Mouse (Mus musculus): ENCODE results near the gene Rin3.

The Rin3 gene

DNA sequence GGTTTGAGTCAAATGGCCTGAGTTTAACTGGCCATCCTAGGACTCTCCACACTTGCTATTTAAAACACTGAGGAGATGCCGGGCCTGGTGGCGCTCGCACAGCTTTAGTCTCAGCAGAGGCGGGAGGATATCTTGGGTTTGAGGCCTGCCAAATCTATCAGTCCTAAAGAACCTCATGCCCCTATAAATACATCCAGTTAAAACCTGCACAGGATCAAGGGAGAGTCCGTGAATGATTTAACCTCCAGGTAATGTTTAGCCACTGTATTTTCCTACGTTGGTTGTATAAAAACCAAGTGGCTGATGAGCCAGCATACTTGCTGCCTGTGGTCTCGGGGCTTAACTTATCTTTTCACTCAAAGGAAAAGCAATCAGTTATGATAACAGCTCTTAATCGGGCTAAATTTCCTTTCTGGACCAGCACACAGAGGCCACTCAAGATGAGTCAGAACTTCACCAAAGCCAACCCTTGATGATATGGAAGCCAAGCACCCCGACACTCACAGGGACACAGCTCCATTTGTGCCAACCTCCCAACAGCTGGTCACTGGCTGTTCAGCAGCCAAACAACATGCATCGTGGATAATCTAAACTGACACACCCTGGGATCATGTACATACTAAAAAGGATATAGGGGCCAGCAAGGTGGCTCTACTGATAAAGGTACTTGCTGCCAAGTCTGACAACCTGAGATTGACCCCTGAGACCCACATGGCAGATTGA is 137.5 kb downstream of the Rin3 start:
- intact Hi-C loops (cut with DNase I) = no loop called here

DNA sequence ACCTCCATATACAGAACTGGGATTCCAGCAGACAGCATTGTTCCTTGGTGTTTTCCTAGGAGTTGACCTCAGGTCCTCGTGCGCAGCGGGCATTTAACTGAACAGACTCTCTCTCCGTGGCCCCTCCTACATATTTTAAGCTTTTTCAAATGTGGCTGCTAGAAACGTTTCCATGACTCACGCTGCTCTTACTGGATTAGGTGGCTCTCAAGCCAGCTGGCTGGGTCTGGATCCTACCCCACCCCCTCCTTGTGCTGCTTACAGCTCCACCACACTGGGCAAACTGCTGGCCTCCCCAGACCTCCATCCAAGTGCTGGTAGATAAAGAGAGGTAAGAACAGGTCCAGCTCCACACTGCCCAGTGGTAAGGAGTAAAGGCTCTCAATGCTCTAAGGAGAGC is 139.2 kb downstream of the Rin3 start:
- intact Hi-C loops (cut with DNase I) = no loop called here

DNA sequence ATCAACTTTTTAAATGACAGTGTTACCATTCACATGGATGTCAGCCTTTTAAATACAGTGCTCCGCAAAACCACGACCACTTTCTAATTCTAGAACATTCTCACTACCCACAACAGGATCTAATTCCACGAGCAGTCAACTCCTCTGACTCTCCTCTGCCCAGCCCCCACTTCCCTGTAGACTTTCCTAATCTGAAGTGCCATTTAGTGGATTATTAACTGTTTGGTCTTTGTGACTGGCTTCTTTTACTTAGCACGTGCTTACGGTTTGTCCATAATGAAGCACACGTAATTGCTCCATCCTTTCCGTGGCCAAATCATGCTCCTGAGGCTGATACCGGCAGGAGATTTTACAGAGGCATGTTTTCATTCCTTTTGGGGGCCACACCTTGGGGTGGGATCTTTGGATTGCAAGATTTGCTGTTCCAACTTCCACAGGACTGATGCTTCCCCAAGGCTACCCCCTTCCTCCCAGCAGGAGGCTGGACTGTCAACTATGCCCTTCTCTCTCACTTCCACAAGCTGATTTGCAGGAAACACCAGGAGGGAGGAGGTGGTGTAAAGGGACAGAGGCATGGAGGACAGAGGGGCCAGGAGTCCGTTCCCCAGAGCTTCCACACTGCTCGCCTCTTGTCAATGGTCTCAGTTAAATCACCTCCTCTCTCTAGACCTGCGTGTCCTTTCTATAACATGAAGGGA is 139.9 kb downstream of the Rin3 start:
- intact Hi-C loops (cut with DNase I) = no loop called here

DNA sequence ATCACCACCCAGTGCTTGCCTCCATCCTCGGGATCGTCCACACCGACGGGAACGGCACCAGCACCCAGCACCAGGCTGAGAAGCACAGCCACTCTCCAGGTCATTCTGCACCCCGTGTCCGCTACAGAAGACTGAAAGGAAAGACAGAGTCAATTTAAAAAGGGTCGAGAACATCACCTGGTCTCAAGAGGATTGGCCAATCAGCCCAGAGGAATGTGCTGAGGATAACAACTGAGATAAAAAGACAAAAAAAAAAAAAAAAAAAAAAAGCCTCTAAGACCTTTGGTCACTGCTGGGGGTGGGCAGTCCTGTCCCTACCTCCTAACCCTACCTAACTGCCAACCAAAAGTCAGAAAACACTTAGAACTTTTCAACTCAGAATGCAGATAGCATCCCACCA is 140.8 kb downstream of the Rin3 start:
- intact Hi-C loops (cut with DNase I) = no loop called here

DNA sequence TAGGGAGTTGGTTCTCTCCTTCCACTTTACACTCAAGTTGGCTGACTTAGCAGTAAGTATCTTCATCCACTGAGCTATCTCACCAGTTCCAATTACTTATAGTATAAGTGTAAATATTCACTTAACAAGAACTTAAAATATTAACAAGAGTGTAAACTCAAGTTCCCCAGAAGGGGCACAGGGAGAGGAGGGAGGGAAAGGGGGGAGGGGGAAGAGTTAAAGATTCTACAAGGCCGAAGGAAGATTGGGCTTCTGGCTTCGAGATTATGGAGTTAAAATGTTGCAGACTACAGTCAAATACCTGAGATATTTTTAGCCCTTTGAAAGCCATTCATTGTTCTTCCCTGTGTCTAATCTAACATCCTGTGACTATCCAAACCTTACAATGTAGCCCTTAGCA is 141.6 kb downstream of the Rin3 start:
- intact Hi-C loops (cut with DNase I) = no loop called here

DNA sequence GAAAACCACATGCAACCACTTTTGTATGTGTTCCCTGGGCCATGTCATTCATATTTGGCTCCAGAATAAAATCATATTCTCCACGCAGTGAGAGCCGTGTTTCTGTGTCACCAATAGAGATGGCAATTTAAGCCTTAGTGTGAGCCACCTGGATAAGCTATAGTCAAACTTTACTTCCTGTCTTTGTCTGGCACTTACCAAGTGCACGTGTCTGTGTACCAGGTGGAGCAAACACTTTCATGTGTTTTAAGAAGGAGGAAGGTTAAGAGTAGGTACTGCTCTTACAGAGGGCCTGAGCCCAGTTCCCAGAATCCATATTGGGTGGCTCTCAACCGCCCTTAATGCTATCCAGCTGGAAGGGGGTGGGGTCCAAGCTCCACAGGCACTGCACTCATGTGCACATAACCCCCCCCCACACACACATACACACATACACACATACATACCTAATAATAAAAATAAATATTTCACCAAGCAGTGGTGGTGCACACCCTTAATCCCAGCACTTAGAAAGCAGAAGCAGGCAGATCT is 142.3 kb downstream of the Rin3 start:
- intact Hi-C loops (cut with DNase I) = no loop called here

DNA sequence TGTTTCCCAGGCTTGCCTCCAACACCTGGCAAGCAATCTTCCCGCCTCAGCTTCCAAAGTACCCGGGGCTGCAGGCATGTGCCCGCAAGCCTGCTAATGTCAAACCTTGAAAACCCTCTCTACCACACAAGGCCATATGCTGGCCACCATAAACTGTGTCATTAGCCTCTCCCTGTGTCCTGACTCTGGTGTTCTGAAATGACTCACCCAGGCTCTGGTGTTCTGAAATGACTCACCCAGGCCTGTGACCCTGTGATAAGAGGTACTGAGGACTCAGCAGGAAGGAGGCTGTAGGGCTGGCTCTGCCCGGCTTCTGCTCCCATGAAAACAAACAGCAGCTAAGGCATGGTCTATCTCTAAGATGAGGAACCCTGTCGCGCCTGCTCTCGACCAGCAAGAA is 143.4 kb downstream of the Rin3 start:
- intact Hi-C loops (cut with DNase I) = no loop called here

DNA sequence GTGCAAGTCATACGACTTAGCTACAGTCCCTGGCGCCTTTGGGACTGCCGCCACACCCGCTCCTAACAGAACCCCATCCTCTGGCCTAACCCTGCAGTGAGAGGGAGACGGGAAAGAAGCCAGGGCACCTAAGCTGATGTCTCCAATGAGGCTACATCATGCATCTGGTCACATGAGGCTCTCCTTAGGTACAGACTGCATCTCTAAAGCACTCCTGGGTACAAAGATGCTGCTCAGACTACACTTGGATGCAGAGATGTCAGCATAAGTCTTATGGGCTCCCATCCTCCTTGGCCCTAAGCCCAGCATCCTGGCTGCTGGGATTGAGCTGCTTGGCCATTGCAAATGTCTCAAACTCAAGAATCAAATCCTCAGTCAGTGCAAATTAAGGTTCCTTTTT is 146.8 kb downstream of the Rin3 start:
- intact Hi-C loops (cut with DNase I) = no loop called here

DNA sequence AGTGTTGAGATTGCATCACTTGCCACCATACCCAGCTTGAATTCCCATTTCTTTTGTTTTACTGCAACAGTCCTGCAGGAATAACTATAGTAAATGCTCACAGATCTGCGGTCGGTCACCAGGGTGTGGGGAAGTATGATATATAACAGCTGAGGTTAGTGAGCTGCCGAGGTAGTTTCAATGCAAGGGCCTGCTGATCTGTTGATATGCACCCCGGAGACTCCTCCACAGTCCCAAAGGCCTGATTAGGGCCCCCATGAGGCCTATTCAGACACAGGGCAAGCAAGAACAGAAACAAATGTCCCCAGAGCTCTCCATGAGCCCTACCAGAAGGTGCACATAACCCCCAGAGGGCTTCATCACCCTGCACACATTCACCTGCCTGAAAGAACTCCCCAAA is 147.4 kb downstream of the Rin3 start:
- intact Hi-C loops (cut with DNase I) = no loop called here

DNA sequence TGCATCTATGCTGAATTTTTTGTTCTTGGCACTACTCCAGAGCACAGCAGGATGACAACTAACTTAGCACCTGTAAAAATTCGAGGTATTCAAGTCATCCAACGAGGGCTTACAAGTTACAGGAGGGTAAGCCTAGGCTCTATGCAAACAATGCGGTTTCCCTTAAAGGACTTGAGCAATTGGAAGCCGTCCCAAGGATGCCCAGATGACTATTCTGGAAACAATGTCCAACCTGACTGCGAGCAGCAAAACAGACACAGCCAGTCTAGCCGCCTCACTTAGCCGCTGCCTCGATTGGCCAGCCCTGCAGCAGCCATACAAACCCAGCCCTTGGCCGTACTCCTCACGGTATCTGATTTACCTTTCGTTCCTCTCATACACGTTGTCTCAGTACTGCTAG is 149.4 kb downstream of the Rin3 start:
- intact Hi-C loops (cut with DNase I) = no loop called here

DNA sequence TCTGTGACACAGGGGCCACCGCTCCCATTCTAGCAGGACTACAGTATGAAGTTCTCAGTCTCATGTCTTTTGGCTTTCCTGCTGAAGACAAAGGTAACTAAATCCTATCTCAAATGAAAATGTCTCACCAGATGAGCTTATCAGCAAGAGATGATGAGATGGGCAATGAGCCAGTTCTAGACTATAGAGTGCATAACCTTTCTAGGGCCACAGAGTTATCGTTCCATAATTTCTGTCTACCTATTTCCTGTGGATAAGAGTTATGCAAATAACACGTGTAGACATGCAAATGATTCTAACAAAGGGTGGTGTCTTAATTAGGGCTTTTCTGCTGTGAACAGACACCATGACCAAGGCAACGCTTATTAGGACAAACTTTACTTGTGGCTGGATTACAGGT is 151.3 kb downstream of the Rin3 start:
- intact Hi-C loops (cut with DNase I) = no loop called here

DNA sequence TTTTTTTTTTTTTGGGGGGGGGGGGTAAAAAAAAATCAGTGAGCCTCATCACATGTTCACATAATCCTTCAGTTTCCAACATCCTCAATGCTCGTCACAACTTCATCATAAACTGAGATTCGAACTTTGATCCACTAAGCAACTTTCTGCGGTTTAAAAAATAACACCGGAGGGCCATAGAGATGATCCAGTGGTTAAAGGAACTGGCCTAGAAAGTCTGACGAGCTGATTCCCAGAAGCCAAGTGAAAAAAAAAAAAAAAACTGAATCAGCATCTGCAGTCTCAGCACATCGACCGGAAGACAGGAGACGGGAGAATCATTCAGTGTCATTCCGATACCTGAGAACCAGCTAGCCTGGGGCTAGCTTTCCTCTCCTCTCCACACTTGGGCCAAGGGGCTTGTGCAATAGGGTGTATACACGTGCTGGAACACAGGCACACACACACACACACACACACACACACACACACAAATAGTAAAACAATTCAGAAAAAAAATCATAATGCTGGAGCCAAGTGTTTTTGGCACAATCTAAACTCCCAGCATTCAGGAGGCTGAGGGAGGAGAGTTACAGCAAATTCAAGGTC is 154.2 kb downstream of the Rin3 start:
- intact Hi-C loops (cut with DNase I) = no loop called here

DNA sequence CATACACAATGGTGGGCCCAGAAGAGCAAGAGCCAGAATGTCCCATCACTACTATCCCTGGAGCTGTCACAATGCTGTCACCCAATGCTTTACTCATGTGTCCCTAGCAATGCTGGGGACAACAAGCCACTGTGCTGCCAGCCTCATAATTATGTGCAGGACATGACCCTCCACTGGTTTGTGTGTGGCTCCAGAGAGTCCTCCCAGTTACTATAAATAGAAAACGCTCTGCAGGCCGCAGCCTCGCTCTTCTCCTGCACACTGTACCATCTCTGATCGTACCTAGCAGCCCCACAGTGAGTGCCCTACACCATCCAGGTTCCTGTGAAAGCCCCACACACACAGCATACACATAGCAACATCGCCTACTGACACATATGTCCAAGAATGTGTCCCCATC is 155.1 kb downstream of the Rin3 start:
- intact Hi-C loops (cut with DNase I) = no loop called here

DNA sequence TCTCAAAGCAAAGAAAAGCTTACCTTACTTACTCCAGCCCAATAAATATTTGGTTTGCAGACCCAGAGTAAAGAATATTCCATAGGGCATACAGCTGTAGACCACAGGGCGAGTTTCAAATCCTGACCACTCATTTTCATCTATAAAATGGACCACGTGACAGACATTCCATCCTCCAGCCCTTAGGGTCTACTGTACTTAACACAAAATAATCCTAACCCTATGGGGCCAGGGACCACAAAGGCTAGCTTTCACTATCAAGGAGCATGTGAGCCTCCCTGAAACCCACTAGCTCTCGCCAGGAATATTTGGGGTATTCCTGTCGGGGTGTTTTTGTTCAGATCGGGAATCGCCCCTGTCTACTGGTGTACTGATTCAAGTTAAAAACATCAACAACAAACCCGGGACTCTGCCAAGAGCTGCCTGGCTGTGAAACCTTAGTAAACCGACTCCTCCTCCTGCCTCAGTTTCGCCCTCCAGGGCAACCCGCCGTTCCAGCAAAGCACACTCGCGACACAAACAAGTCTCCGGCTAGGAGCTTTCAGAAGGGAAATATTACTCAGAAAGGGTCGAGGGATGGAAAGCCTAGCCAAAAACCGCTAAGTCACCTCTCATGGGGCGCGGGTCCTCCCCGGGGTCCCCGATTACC is 156.3 kb downstream of the Rin3 start:
- intact Hi-C loops (cut with DNase I) = no loop called here

DNA sequence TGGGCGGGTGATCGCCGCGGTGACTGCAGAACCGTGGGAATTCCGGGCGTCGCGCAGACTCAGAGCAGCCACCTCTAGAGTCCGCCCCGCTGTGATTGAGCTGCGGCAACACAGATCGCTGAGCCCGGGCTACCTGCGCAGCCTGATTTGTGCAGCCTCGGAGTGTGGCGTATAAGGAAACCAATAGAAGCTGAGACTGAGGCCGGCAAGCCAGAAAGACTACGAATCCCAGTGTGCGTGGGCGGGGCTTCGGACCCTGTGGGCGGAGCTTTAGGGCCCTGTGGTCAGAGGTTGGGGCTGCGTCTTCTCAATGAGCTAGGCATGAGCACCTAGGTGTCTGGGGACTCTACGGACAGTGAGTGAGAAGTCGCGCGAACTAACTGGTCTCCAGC is 156.8 kb downstream of the Rin3 start, which contains the start of gene Lgmn:
TSS of gene Lgmn (minus strand) at position 182 of the 392 bp plus-strand sequence.
- intact Hi-C loops (cut with DNase I) = no loop called here
